ENCODE assay signal across 24 mouse cellular contexts in genomic region chr5:131750330-131750729, GRCm38 (mm10).
DNase-seq lines count a peak whose midpoint lies in the region; ATAC-seq and TF ChIP-seq lines count a peak whose summit lies in the region.
"Had no signal": no experiment of that assay in that cellular context is flagged by ENCODE, and none has a peak within 500 bp of the region (broad histone marks: within the 10 kb centered on the region; RNA-seq: fewer than 3 reads in every experiment).

No protein-coding gene starts in this region.

- no peaks in the 10 kb centered on the region for H3K27me3 ChIP-seq in lung, embryonic 14.5 days (ENCODE audit: insufficient read depth, low read length)
- no peaks in the 10 kb centered on the region for H3K27me3 ChIP-seq in midbrain, embryonic 16.5 days (ENCODE audit: control insufficient read depth, insufficient read depth, low read depth, low read length)
- no peaks in the 10 kb centered on the region for H3K27me3 ChIP-seq in midbrain, embryonic 14.5 days (ENCODE audit: control insufficient read depth, insufficient read depth, low read length)
- H3K27me3 ChIP-seq in intestine, embryonic 16.5 days (replicated peaks; ENCODE audit: control insufficient read depth, insufficient read depth, low read length): no peaks in the 10 kb centered on the region
- H3K27me3 ChIP-seq: embryonic facial prominence, embryonic 15.5 days; heart, embryonic 13.5 days; hindbrain, embryonic 12.5 days; Patski had no signal

- 26% methylated on average over 2 of the region's 2 CpGs for WGBS in lung, embryonic 14.5 days
- WGBS in midbrain, embryonic 16.5 days: 65% methylated on average over 2 of the region's 2 CpGs
- 63% methylated on average over 2 of the region's 2 CpGs for WGBS in midbrain, embryonic 14.5 days
- 42% methylated on average over 2 of the region's 2 CpGs for WGBS in intestine, embryonic 16.5 days

- H3K9me3 ChIP-seq in lung, embryonic 14.5 days (ENCODE audit: low read depth, low read length): no peaks in the 10 kb centered on the region
- H3K9me3 ChIP-seq in midbrain, embryonic 16.5 days (replicated peaks; ENCODE audit: control insufficient read depth, low read length, poor library complexity, severe bottlenecking): no peaks in the 10 kb centered on the region
- H3K9me3 ChIP-seq in midbrain, embryonic 14.5 days (ENCODE audit: control insufficient read depth, low read length): no peaks in the 10 kb centered on the region
- no peaks in the 10 kb centered on the region for H3K9me3 ChIP-seq in intestine, embryonic 16.5 days (ENCODE audit: control insufficient read depth, low read length)
- H3K9me3 ChIP-seq: embryonic facial prominence, embryonic 15.5 days; forebrain, embryonic 10.5 days; heart, embryonic 13.5 days; hindbrain, embryonic 12.5 days had no signal

- H3K27ac ChIP-seq in lung, embryonic 14.5 days (ENCODE audit: low read depth): no peak overlapping the region
- peak overlapping the region; percentile 63; the same call in 1 of the 2 replicates for H3K27ac ChIP-seq in midbrain, embryonic 16.5 days (ENCODE audit: low read length)
- no peak overlapping the region for H3K27ac ChIP-seq in midbrain, embryonic 14.5 days (replicated peaks; ENCODE audit: low read depth, low read length)
- no peak overlapping the region; the same call in 1 of the 2 replicates for H3K27ac ChIP-seq in intestine, embryonic 16.5 days (ENCODE audit: low read length)
- H3K27ac ChIP-seq: embryonic facial prominence, embryonic 15.5 days; gastrocnemius, adult 2 months; heart, embryonic 13.5 days; hindbrain, embryonic 12.5 days had no signal

- no peak overlapping the region for H3K9ac ChIP-seq in lung, embryonic 14.5 days
- no peak overlapping the region for H3K9ac ChIP-seq in midbrain, embryonic 16.5 days (ENCODE audit: low read depth, low read length)
- H3K9ac ChIP-seq in midbrain, embryonic 14.5 days (replicated peaks; ENCODE audit: low read length): no peak overlapping the region
- H3K9ac ChIP-seq in intestine, embryonic 16.5 days (ENCODE audit: low read depth, low read length): no peak overlapping the region
- H3K9ac ChIP-seq: embryonic facial prominence, embryonic 15.5 days; hindbrain, embryonic 12.5 days had no signal

- H3K4me1 ChIP-seq in lung, embryonic 14.5 days (ENCODE audit: insufficient read depth): 0 out of 2 replicates have a peak, but pooled peaks cover 4% of the 10 kb centered on the region
- H3K4me1 ChIP-seq in midbrain, embryonic 16.5 days (ENCODE audit: control insufficient read depth, insufficient read depth, low read length): peaks cover 10% of the 10 kb centered on the region; the same call in 1 of the 2 replicates
- H3K4me1 ChIP-seq in midbrain, embryonic 14.5 days (ENCODE audit: control insufficient read depth, insufficient read depth, low read length): peaks cover 9% of the 10 kb centered on the region; the same call in 1 of the 2 replicates
- H3K4me1 ChIP-seq in intestine, embryonic 16.5 days (ENCODE audit: control insufficient read depth, insufficient read depth, low read length): peaks cover 22% of the 10 kb centered on the region

- H3K36me3 ChIP-seq in lung, embryonic 14.5 days (ENCODE audit: insufficient read depth): no peaks in the 10 kb centered on the region
- H3K36me3 ChIP-seq in midbrain, embryonic 16.5 days (ENCODE audit: control insufficient read depth, insufficient read depth, low read length): no peaks in the 10 kb centered on the region
- no peaks in the 10 kb centered on the region for H3K36me3 ChIP-seq in midbrain, embryonic 14.5 days (ENCODE audit: control insufficient read depth, insufficient read depth, low read length)
- H3K36me3 ChIP-seq in intestine, embryonic 16.5 days (ENCODE audit: control insufficient read depth, insufficient read depth, low read length): no peaks in the 10 kb centered on the region
- H3K36me3 ChIP-seq: embryonic facial prominence, embryonic 15.5 days; forebrain, embryonic 10.5 days; heart, embryonic 13.5 days; hindbrain, embryonic 12.5 days had no signal

- no peak overlapping the region for H3K4me2 ChIP-seq in lung, embryonic 14.5 days
- no peak overlapping the region for H3K4me2 ChIP-seq in midbrain, embryonic 16.5 days (ENCODE audit: low read length)
- H3K4me2 ChIP-seq in midbrain, embryonic 14.5 days (ENCODE audit: low read length): no peak overlapping the region
- H3K4me2 ChIP-seq in intestine, embryonic 16.5 days (ENCODE audit: low read depth, low read length): no peak overlapping the region
- H3K4me2 ChIP-seq: embryonic facial prominence, embryonic 15.5 days; heart, embryonic 13.5 days; hindbrain, embryonic 12.5 days had no signal

- no peak for TF ChIP-seq CTCF in lung, embryonic 14.5 days (IDR thresholded peaks at IDR 0.05; ENCODE audit: low read depth)

- no peak overlapping the region for H3K4me3 ChIP-seq in lung, embryonic 14.5 days (ENCODE audit: low read depth, low read length)
- H3K4me3 ChIP-seq in midbrain, embryonic 16.5 days (ENCODE audit: low read depth, low read length): no peak overlapping the region
- H3K4me3 ChIP-seq in midbrain, embryonic 14.5 days (replicated peaks; ENCODE audit: low read depth, low read length): no peak overlapping the region
- H3K4me3 ChIP-seq in intestine, embryonic 16.5 days (ENCODE audit: low read length): no peak overlapping the region
- H3K4me3 ChIP-seq: embryonic facial prominence, embryonic 15.5 days; erythroblast, embryonic 14.5 days; forebrain, embryonic 10.5 days; gastrocnemius, adult 2 months; heart, embryonic 13.5 days; hindbrain, embryonic 12.5 days had no signal

- DNase-seq in lung, embryonic 14.5 days: peak; percentile 63
- DNase-seq in lung, adult 18-20 months: no peak
- DNase-seq in midbrain, embryonic 14.5 days: no peak
- DNase-seq in R1 (ENCODE audit: low read depth, low spot score): peak; percentile 30
- DNase-seq in thymus, postnatal 25 days: no peak
- DNase-seq: adrenal gland, adult 8-10 months; cerebellum, adult 11 months; cerebellum, adult 8-10 months; cerebellum, postnatal 14 days; embryo, embryonic 11 days; gastrocnemius, adult 2 months; gastrocnemius, postnatal 25 days; heart, postnatal 10 days; heart, postnatal 4 days had no signal

- peak; percentile 45; the same call in 1 of the 2 replicates for ATAC-seq in lung, embryonic 14.5 days (ENCODE audit: insufficient read depth)
- no peak for ATAC-seq in midbrain, embryonic 16.5 days
- no peak for ATAC-seq in midbrain, embryonic 14.5 days (ENCODE audit: low FRiP score, low TSS enrichment)
- ATAC-seq in intestine, embryonic 16.5 days: peak; percentile 72
- ATAC-seq: forebrain, embryonic 14.5 days; hindbrain, embryonic 16.5 days; Patski had no signal

Comparison
In these comparisons a context has a peak if more than half of its experiments do, and no peak if none do; other contexts are left out.
1. DNase-seq: peak in lung, embryonic 14.5 days (single experiment) and R1 (single experiment); none in lung, adult 18-20 months (0 of 2), midbrain, embryonic 14.5 days (single experiment) and thymus, postnatal 25 days (single experiment).
2. ATAC-seq: peak in lung, embryonic 14.5 days (single experiment) and intestine, embryonic 16.5 days (single experiment); none in midbrain, embryonic 16.5 days (single experiment) and midbrain, embryonic 14.5 days (single experiment).